Mouse (Mus musculus) ES-E14 (cell line): ENCODE results near the gene Oasl2. TPM values are rescaled to one million over a fixed set of nuclear protein-coding genes. Genes with fewer than 3 reads are reported as not detected.
"Not testable (repeated sequence)": the region's sequence is repeated elsewhere in the genome, so short reads cannot be mapped to it uniquely, and the experiment has no call there.

Experiments used
- DNase-seq: peaks from one replicate; pipeline ENCODE4 v3.0.0-alpha.2; 2013; ENCODE audit warnings: low read depth, low spot score
- H3K27ac ChIP-seq: 2 replicates; pipeline ENCODE4 v1.5.1; 2012; ENCODE audit warnings: low read depth, mild to moderate bottlenecking, low read length, moderate library complexity, mixed read lengths; ENCODE audit not compliant: poor library complexity, insufficient read depth, severe bottlenecking
- H3K36me3 ChIP-seq: 2 replicates; pipeline ENCODE4 v1.6.1; 2012; ENCODE audit warnings: mild to moderate bottlenecking, low read length, moderate library complexity, mixed read lengths; ENCODE audit not compliant: control insufficient read depth, poor library complexity, insufficient read depth, severe bottlenecking
- H3K4me1 ChIP-seq, 2 experiments: fragments of 150-350 bp in 1 of 2; sonication (generic) in 1 of 2; 2 replicates each; pipeline ENCODE4 v1.6.1; 2012; ENCODE audit warnings: low read length in 2 of 2, mild to moderate bottlenecking in 1 of 2, mixed read lengths in 1 of 2; ENCODE audit not compliant: control insufficient read depth in 2 of 2, insufficient read depth in 2 of 2, poor library complexity in 1 of 2
- H3K4me3 ChIP-seq, 2 experiments: fragments of 150-350 bp in 1 of 2; sonication (generic) in 1 of 2; 2 replicates each; pipeline ENCODE4 v1.5.1; 2012; ENCODE audit warnings: low read length in 2 of 2, low read depth in 1 of 2, mild to moderate bottlenecking in 1 of 2, mixed read lengths in 1 of 2; ENCODE audit not compliant: insufficient read depth in 1 of 2, poor library complexity in 1 of 2, severe bottlenecking in 1 of 2
- H3K9ac ChIP-seq: 2 replicates; pipeline ENCODE4 v1.6.1; 2012; ENCODE audit warnings: low read depth, mild to moderate bottlenecking, low read length, mixed read lengths; ENCODE audit not compliant: poor library complexity, insufficient read depth, severe bottlenecking
- H3K9me3 ChIP-seq: fragments of 150-350 bp; sonication (generic); 2 replicates; pipeline ENCODE4 v1.6.1; 2012; ENCODE audit warnings: low read depth, mild to moderate bottlenecking, low read length; ENCODE audit not compliant: control insufficient read depth, insufficient read depth
- CHD2 ChIP-seq: IDR thresholded peaks from 2 replicates; pipeline ENCODE4 v1.6.1; 2014; ENCODE audit warnings: mild to moderate bottlenecking, low read depth, low read length, inconsistent platforms
- HCFC1 ChIP-seq: IDR thresholded peaks from 2 replicates; pipeline ENCODE4 v1.6.1; 2012; ENCODE audit warnings: low read length, inconsistent platforms, borderline replicate concordance; ENCODE audit not compliant: insufficient read depth
- MAFK ChIP-seq: IDR thresholded peaks from 2 replicates; pipeline ENCODE4 v1.6.1; 2014; ENCODE audit warnings: mild to moderate bottlenecking, low read depth, low read length, inconsistent platforms; ENCODE audit not compliant: insufficient read depth
- ZC3H11A ChIP-seq: IDR thresholded peaks from 2 replicates; pipeline ENCODE4 v1.6.1; 2012; ENCODE audit warnings: low read depth, mild to moderate bottlenecking, inconsistent platforms, low read length, borderline replicate concordance
- ZNF384 ChIP-seq: IDR thresholded peaks from 2 replicates; pipeline ENCODE4 v1.6.1; 2012; ENCODE audit warnings: low read depth, low read length, inconsistent platforms
- in situ Hi-C, 2 experiments: fragments of 600-800 bp; cut with MboI; formaldehyde crosslinking; loops; one replicate each; pipeline ENCODE4 v1.15.1; 2025; ENCODE audit warnings: low sequenced_read_pairs in 2 of 2, inconsistent platforms in 1 of 2; ENCODE audit not compliant: unreplicated experiment in 2 of 2
- total RNA-seq: library from RNA; depleted of rRNA; stranded (reverse); fragments of 300-350 nt; gene quantifications from 2 replicates; pipeline ENCODE4 v1.2.3, GENCODE M21; 2012

Gene Oasl2
- total RNA-seq, 1 experiment = 0.85 TPM

DNA sequence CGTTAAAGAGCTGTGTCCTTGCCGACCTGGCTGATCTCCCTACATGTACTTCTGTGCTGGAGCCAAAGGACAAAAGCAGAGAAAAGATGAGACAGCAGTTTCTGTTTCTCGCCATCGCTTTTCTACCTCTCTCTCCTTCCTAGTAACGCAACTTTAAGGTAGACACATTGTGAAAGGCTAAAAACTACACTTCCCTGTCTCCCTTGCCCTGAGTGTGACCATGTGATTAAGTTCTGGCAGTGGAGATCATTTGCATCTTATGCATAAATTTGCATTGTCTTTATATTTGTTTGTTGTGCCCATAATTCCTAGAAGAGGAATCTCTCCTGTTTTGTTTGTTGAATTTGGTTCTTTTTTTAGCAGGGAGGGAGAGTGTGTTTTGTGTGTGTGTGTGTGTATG lies 19.1 kb downstream of the Oasl2 start:
- H3K27ac ChIP-seq = no peak overlapping the region
- in situ Hi-C loops = no loop called here
- TF ChIP-seq CHD2 (no peak), ZC3H11A (no peak), MAFK (peak; percentile 47; the same call in 1 of the 2 replicates), HCFC1 (no peak), ZNF384 (no peak)
- H3K36me3 ChIP-seq = no peaks in the 10 kb centered on the region
- no peak for DNase-seq
- H3K4me3 ChIP-seq = no peak overlapping the region
- H3K9me3 ChIP-seq = no peaks in the 10 kb centered on the region
- H3K9ac ChIP-seq = no peak overlapping the region
- peaks cover 2 to 8% of the 10 kb centered on the region in 2 experiments; a peak in 3 of 4 replicates for H3K4me1 ChIP-seq

DNA sequence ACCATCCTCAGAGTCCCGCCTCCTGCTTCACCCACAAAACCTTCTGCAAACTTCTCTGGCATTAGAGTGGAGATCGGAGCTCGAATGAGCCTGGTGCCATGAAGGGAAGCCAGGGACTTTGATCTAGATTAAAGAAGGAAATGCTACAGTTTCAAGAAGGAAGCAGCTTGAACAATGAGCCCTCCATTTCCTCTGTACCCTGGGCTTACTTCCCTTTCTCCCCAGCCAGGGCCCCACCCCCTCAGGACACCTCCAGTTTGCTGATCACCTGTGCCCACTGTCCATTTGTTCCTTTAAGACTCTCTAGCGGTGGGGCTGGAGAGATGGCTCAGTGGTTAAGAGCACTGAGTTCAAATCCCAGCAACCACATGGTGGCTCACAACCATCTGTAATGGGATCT lies 20.0 kb downstream of the Oasl2 start:
- DNase-seq = no peak
- Histone ChIP-seq H3K36me3 (no peaks in the 10 kb centered on the region), H3K4me1 (peaks cover 2 to 8% of the 10 kb centered on the region in 2 experiments; a peak in 3 of 4 replicates), H3K9me3 (no peaks in the 10 kb centered on the region), H3K27ac (no peak overlapping the region), H3K9ac (no peak overlapping the region), H3K4me3 (no peak overlapping the region)
- no peak for TF ChIP-seq MAFK
- in situ Hi-C loops = no loop called here

DNA sequence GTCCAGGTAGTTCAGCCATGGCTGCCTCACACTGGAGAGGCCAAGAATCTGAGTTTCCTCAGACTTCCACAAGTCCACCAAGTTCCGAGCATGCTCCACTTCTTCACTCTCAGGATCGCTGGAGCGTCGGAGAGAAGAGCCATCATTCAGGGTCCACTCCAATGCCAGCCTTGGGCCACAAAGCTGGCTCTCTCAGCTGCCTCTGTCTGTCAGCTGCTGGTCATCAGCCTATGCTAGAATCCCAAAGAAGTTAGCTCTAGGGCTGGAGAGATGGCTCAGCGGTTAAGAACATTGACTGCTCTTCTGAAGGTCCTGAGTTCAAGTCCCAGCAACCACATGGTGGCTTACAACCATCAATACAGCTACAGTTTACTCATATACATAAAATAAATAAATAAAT lies 20.6 kb downstream of the Oasl2 start:
- DNase-seq, H3K36me3 ChIP-seq, in situ Hi-C loops, H3K27ac ChIP-seq, H3K9me3 ChIP-seq, H3K4me3 ChIP-seq, H3K4me1 ChIP-seq, H3K9ac ChIP-seq: not testable (repeated sequence)

DNA sequence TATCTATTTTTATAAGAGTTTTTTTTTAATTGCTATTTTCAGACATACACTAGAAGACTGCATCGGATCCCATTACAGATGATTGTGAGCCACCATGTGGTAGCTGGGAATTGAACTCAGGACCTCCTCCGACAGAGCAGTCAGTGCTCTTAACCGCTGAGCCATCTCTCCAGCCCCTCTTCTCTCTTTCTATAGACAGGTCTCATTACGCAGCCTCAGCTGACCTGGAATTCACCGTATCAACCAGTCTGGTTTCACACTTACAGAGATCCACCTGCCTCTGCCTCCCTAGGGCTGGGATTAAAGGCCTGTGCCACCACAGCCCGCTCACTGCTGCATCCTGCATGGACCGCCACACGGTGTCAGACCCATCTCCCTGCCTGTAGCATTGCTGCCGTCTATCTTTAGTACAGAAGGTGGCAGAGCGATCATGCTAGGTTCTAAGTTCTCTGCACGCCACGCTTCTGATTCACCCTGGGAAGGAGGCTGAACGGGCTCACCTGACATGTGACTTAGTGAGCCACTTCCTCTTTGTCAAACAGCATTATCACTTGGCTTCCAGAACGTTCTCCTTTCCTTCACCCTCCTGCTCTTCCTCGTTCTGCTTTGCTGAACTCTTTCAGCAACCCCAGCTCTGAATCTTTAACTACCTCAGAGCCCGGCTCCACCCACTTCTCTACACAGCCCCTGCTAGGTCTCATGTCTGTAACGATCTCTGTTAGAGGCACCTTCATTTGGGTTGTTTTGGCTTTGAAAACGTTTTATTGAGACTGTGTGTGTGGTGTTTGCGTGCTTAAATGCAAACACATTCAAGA lies 25.0 kb downstream of the Oasl2 start:
- no peaks in the 10 kb centered on the region for H3K9me3 ChIP-seq
- no peak overlapping the region for H3K27ac ChIP-seq
- in situ Hi-C loops = no loop called here
- no peak overlapping the region for H3K9ac ChIP-seq
- DNase-seq = no peak
- TF ChIP-seq HCFC1 (no peak), MAFK (no peak), ZNF384 (no peak), CHD2 (no peak), ZC3H11A (no peak)
- no peaks in the 10 kb centered on the region for H3K4me1 ChIP-seq
- H3K4me3 ChIP-seq = no peak overlapping the region
- H3K36me3 ChIP-seq = no peaks in the 10 kb centered on the region

DNA sequence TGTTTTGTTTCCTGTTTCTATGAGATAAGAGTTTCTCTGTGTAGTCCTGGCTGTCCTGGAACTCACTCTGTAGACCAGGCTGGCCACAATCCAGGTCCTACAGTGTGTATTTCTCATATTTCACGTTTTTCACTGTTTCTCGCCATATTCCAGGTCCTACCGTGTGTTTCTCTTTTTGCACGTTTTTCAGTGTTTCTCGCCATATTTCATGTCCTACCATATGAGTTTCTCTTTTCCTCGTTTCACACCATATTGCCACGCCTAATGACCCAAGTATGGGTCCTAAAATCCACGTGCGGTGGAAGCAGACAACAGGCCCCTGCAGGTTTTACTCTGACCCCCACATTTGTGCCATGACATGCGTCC lies 25.6 kb downstream of the Oasl2 start:
- no peak for TF ChIP-seq HCFC1
- no peak overlapping the region for H3K9ac ChIP-seq
- H3K4me1 ChIP-seq = no peaks in the 10 kb centered on the region
- no peak overlapping the region for H3K27ac ChIP-seq
- in situ Hi-C loops = no loop called here
- H3K36me3 ChIP-seq = no peaks in the 10 kb centered on the region
- H3K4me3 ChIP-seq = no peak overlapping the region
- no peaks in the 10 kb centered on the region for H3K9me3 ChIP-seq
- no peak for DNase-seq
